ENCODE assay signal across 3 mouse cellular contexts in the genomic region with DNA sequence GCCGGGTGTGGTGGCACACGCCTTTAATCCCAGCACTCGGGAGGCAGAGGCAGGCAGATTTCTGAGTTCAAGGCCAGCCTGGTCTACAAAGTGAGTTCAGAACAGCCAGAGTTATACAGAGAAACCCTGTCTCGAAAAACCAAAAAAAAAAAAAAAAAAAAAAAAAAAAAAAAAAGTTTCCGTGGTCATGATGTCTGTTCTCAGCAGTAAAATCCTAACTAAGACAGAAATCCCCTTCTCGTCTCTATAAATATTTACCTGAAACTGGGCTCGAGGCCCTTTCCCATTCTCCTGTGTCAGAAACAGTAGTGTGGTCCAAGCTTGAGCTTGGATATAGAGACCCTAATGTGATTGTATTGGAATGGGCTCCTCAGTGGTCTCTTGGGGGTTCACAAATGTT. TPM values are rescaled to one million over a fixed set of nuclear protein-coding genes. Genes with fewer than 3 reads are reported as not detected.
A peak's percentile ranks its signal among the peaks of the same experiment; 100 is the strongest.
DNase-seq lines count a peak whose midpoint lies in the region; ATAC-seq and TF ChIP-seq lines count a peak whose summit lies in the region.
"Not testable (repeated sequence)": the region's sequence is repeated elsewhere in the genome, so short reads cannot be mapped to it uniquely, and the experiment has no call there.

No protein-coding gene starts in this region.

- not testable (repeated sequence) for H3K27me3 ChIP-seq in CH12.LX (replicated peaks); midbrain, embryonic 11.5 days (ENCODE audit: control insufficient read depth, insufficient read depth, low read length)

- dilution Hi-C loops in CH12.LX (cut with MboI; ENCODE audit: extremely low pct_ligation_motif_present, extremely low pct_unique_long_range_greater_than_20kb, low sequenced_read_pairs): not testable (repeated sequence)

- not testable (repeated sequence) for TF ChIP-seq POLR2A in CH12.LX (IDR thresholded peaks at IDR 0.05; ENCODE audit: low read depth, low read length)

- not testable (repeated sequence) for ATAC-seq in midbrain, embryonic 11.5 days (ENCODE audit: low FRiP score)

- not testable (repeated sequence) for TF ChIP-seq RAD21 in CH12.LX (IDR thresholded peaks at IDR 0.05; ENCODE audit: low read depth, low read length)

- TF ChIP-seq CTCF in CH12.LX (conservative IDR thresholded peaks at IDR 0.05 in 1 of 2, IDR thresholded peaks at IDR 0.05 in 1 of 2; ENCODE audit: low read depth in 2 of 2, low read length in 2 of 2): not testable (repeated sequence)

- H3K4me3 ChIP-seq in CH12.LX (replicated peaks in 1 of 3; ENCODE audit: low read depth in 2 of 3, low read length in 2 of 3, poor library complexity in 1 of 3); ES-E14 (ENCODE audit: insufficient read depth in 1 of 2, low read depth in 1 of 2, low read length in 2 of 2, poor library complexity in 1 of 2, severe bottlenecking in 1 of 2); midbrain, embryonic 11.5 days (ENCODE audit: low read depth, low read length): not testable (repeated sequence)

- not testable (repeated sequence) for H3K36me3 ChIP-seq in CH12.LX (replicated peaks in 1 of 2; ENCODE audit: control insufficient read depth in 1 of 2, insufficient read depth in 1 of 2, low read length in 1 of 2); ES-E14 (ENCODE audit: control insufficient read depth, insufficient read depth, low read length, poor library complexity, severe bottlenecking); midbrain, embryonic 11.5 days (ENCODE audit: control insufficient read depth, insufficient read depth, low read length)

- H3K4me1 ChIP-seq in CH12.LX (ENCODE audit: control insufficient read depth in 1 of 2, insufficient read depth in 2 of 2): peaks cover 2 to 16% of the 10 kb centered on the region in 2 experiments
- H3K4me1 ChIP-seq in ES-E14 (ENCODE audit: control insufficient read depth in 2 of 2, insufficient read depth in 2 of 2, low read length in 2 of 2, poor library complexity in 1 of 2); midbrain, embryonic 11.5 days (ENCODE audit: control insufficient read depth, insufficient read depth, low read length): not testable (repeated sequence)

- not testable (repeated sequence) for H3K9ac ChIP-seq in CH12.LX (ENCODE audit: insufficient read depth, low read depth); ES-E14 (ENCODE audit: insufficient read depth, low read depth, low read length, poor library complexity, severe bottlenecking); midbrain, embryonic 11.5 days (ENCODE audit: low read length)

- TF ChIP-seq EP300 in CH12.LX (IDR thresholded peaks at IDR 0.05; ENCODE audit: low read length): not testable (repeated sequence)

- not testable (repeated sequence) for H3K79me2 ChIP-seq in CH12.LX (replicated peaks; ENCODE audit: control insufficient read depth, extremely low read depth, insufficient read depth, poor library complexity, severe bottlenecking)

- DNase-seq in CH12.LX (ENCODE audit: extremely low read depth); ES-E14 (ENCODE audit: low read depth, low spot score): not testable (repeated sequence)
- peak; percentile 21 for DNase-seq in midbrain, embryonic 11.5 days (ENCODE audit: low spot score, missing footprints)

- in situ Hi-C loops in CH12.LX (cut with MboI; ENCODE audit: low pct_ligation_motif_present, low pct_unique_long_range_greater_than_20kb, low sequenced_read_pairs); ES-E14 (cut with MboI; ENCODE audit: low sequenced_read_pairs in 2 of 2, unreplicated experiment in 2 of 2): not testable (repeated sequence)

- H3K27ac ChIP-seq in CH12.LX (ENCODE audit: insufficient read depth, low read depth); ES-E14 (ENCODE audit: insufficient read depth, low read depth, low read length, poor library complexity, severe bottlenecking); midbrain, embryonic 11.5 days (ENCODE audit: low read depth, low read length): not testable (repeated sequence)

- not testable (repeated sequence) for H3K9me3 ChIP-seq in CH12.LX (replicated peaks; ENCODE audit: low read length); ES-E14 (ENCODE audit: control insufficient read depth, insufficient read depth, low read depth, low read length); midbrain, embryonic 11.5 days (ENCODE audit: control insufficient read depth, low read length)

- not testable (repeated sequence) for H3K4me2 ChIP-seq in CH12.LX (ENCODE audit: insufficient read depth, low read depth, poor library complexity, severe bottlenecking); midbrain, embryonic 11.5 days

- 88% methylated on average over 7 of the region's 7 CpGs for WGBS in midbrain, embryonic 11.5 days

TF ChIP-seq in CH12.LX, 34 proteins besides CTCF, POLR2A, EP300 and RAD21:
- TF ChIP-seq ZNF384 (IDR thresholded peaks at IDR 0.05; ENCODE audit: low read depth, low read length): peak; percentile 90

TF ChIP-seq in ES-E14, 5 proteins besides CTCF, POLR2A, EP300 and RAD21:
- TF ChIP-seq ZNF384 (IDR thresholded peaks at IDR 0.05; ENCODE audit: low read depth, low read length): 0 out of 2 replicates have a peak, but pooled peaks have one; percentile 7

RNA-seq across cellular contexts. Expression of gene Tmed9, which starts 3.3 kb away (rescaled TPM):
- total RNA-seq in CH12.LX (2012; rRNA removed): 196 and 222 TPM in 2 replicates
- total RNA-seq in CH12.LX (2014; rRNA removed): 88.1 and 88.2 TPM in 2 replicates
- polyA plus RNA-seq in CH12.LX (2012; ENCODE audit: insufficient read length, low read depth): 194 and 197 TPM in 2 replicates
- 363 and 460 TPM in 2 replicates for total RNA-seq in ES-E14 (2012; rRNA removed)
- polyA plus RNA-seq in midbrain, embryonic 11.5 days (2014; fragmentation: Nextera tagmentation; extraction: Ambion mirVana): 50.0 and 50.8 TPM in 2 replicates

RNA-seq across cellular contexts. Expression of gene Fam193b, which starts 6.0 kb away (rescaled TPM):
- 17.9 and 18.6 TPM in 2 replicates for total RNA-seq in CH12.LX (2012; rRNA removed)
- 9.2 and 9.4 TPM in 2 replicates for total RNA-seq in CH12.LX (2014; rRNA removed)
- 22.0 and 22.4 TPM in 2 replicates for polyA plus RNA-seq in CH12.LX (2012; ENCODE audit: insufficient read length, low read depth)
- total RNA-seq in ES-E14 (2012; rRNA removed): 50.8 and 77.5 TPM in 2 replicates
- 39.9 and 40.8 TPM in 2 replicates for polyA plus RNA-seq in midbrain, embryonic 11.5 days (2014; fragmentation: Nextera tagmentation; extraction: Ambion mirVana)

RNA-seq across cellular contexts. Expression of gene B4galt7, which starts 22.8 kb away (rescaled TPM):
- total RNA-seq in CH12.LX (2012; rRNA removed) (10.3 and 11.7 TPM in 2 replicates), CH12.LX (2014; rRNA removed) (11.0 TPM in 2 replicates), ES-E14 (2012; rRNA removed) (21.0 and 24.3 TPM in 2 replicates)
- 8.5 and 8.7 TPM in 2 replicates for polyA plus RNA-seq in CH12.LX (2012; ENCODE audit: insufficient read length, low read depth)
- 16.0 and 21.4 TPM in 2 replicates for polyA plus RNA-seq in midbrain, embryonic 11.5 days (2014; fragmentation: Nextera tagmentation; extraction: Ambion mirVana)

RNA-seq across cellular contexts. Expression of gene Ddx41, which starts 40.4 kb away (rescaled TPM):
- 107 and 109 TPM in 2 replicates for total RNA-seq in CH12.LX (2012; rRNA removed)
- 56.6 and 59.9 TPM in 2 replicates for total RNA-seq in CH12.LX (2014; rRNA removed)
- 95.3 and 107 TPM in 2 replicates for polyA plus RNA-seq in CH12.LX (2012; ENCODE audit: insufficient read length, low read depth)
- total RNA-seq in ES-E14 (2012; rRNA removed): 85.9 and 120 TPM in 2 replicates
- polyA plus RNA-seq in midbrain, embryonic 11.5 days (2014; fragmentation: Nextera tagmentation; extraction: Ambion mirVana): 66.7 and 73.8 TPM in 2 replicates

RNA-seq across cellular contexts. Expression of gene Caml, which starts 45.9 kb away (rescaled TPM):
- total RNA-seq in CH12.LX (2012; rRNA removed): 29.9 and 41.0 TPM in 2 replicates
- total RNA-seq in CH12.LX (2014; rRNA removed): 49.9 and 52.9 TPM in 2 replicates
- polyA plus RNA-seq in CH12.LX (2012; ENCODE audit: insufficient read length, low read depth): 38.2 and 41.6 TPM in 2 replicates
- total RNA-seq in ES-E14 (2012; rRNA removed): 47.8 and 56.3 TPM in 2 replicates
- 63.7 and 71.6 TPM in 2 replicates for polyA plus RNA-seq in midbrain, embryonic 11.5 days (2014; fragmentation: Nextera tagmentation; extraction: Ambion mirVana)
